Mouse (Mus musculus): ENCODE measurements around the gene Asb2.

DNA sequence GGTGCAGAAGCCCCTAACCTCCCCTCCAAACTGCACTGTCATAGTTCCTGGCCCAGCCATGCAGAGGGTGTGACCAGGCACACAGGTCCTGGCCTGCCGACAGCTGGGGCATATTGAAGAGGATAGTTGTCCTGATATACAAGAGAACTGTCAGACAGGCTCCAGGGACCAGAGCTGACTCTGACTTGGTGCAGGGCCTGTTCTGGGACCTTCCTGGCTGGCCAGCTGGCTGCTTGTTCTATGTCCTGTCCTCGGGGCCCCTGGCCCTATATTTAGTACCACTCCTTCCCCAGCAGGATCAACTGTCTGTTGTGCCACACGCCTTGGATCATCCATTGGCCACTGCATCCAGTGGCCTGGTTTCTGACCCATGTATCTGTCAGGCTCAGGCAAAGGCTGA lies 6.5 kb upstream of the Asb2 start:
- TF ChIP-seq POLR2A (IDR thresholded peaks at IDR 0.05; ENCODE audit: control insufficient read depth, low read depth, low read length) (no peak), CTCF (IDR thresholded peaks at IDR 0.05; ENCODE audit: control insufficient read depth, insufficient read depth, insufficient replicate concordance, low read depth, low read length) (no peak)
